In the genomic region with DNA sequence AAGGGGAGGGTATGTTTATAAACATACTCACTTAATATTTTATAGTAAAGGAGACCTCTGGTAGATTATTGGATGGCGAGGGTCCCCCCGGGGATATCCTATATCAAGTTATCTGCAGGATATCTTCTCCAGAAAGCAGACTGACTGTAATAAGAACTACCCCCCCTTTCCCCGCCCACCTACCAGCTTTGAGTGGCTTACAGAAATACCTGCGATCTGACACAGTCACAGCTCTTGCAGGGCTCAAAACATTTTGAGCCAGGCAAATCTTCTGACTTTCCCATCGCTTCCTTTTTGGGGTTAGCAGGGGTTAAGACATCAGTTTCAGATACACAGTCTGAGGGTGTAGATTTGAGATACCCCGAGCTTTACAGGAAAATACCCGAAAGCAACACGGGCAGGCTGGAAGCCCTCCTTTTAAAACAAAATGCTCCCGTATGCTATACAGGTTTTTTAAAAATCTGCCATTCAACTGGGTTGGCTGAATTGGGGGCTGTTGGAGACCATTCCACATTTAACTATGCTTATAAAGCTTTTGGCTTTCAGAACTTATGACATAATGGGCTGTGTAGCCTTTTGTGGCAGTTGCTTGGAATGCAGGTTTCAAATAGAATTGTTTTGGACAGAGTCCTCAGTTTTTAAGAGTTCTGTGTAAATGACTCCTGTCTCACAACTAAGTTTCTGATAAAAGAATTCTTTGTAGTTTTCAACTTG, we compare ENCODE assay signal across 8 mouse cellular contexts. TPM values are rescaled to one million over a fixed set of nuclear protein-coding genes. Genes with fewer than 3 reads are reported as not detected.
A peak's percentile ranks its signal among the peaks of the same experiment; 100 is the strongest.
DNase-seq lines count a peak whose midpoint lies in the region; ATAC-seq and TF ChIP-seq lines count a peak whose summit lies in the region.

No protein-coding gene starts in this region.

- TF ChIP-seq POLR2A in kidney, adult 2 months (IDR thresholded peaks at IDR 0.05; ENCODE audit: low read depth, low read length) = no peak
- TF ChIP-seq POLR2A in thymus, adult 2 months (IDR thresholded peaks at IDR 0.05; ENCODE audit: control insufficient read depth, extremely low read depth, insufficient read depth, low read length, poor library complexity) = no peak

- no peaks in the 10 kb centered on the region for H3K36me3 ChIP-seq in kidney, adult 2 months (ENCODE audit: control insufficient read depth, insufficient read depth, low read length)
- H3K36me3 ChIP-seq in heart, postnatal 0 days (replicated peaks; ENCODE audit: control insufficient read depth, insufficient read depth, low read length) = no peaks in the 10 kb centered on the region
- H3K36me3 ChIP-seq in lung, embryonic 15.5 days = no peaks in the 10 kb centered on the region
- no peaks in the 10 kb centered on the region for H3K36me3 ChIP-seq in thymus, adult 2 months (ENCODE audit: control insufficient read depth, insufficient read depth, low read length)

- H3K4me2 ChIP-seq in heart, postnatal 0 days (ENCODE audit: low read depth, low read length) = peak overlapping the region; percentile 90
- H3K4me2 ChIP-seq in lung, embryonic 15.5 days = peak overlapping the region; percentile 77

- no peak for TF ChIP-seq EP300 in heart, postnatal 0 days (IDR thresholded peaks at IDR 0.05; ENCODE audit: low read depth)

- TF ChIP-seq CTCF in kidney, adult 2 months (conservative IDR thresholded peaks at IDR 0.05; ENCODE audit: insufficient read depth, insufficient read length, low read depth, low read length) = no peak
- no peak for TF ChIP-seq CTCF in heart, postnatal 0 days (IDR thresholded peaks at IDR 0.05; ENCODE audit: low read depth)
- TF ChIP-seq CTCF in thymus, adult 2 months (IDR thresholded peaks at IDR 0.05; ENCODE audit: borderline replicate concordance, control insufficient read depth, extremely low read depth, insufficient read depth, low read length, poor library complexity) = no peak

- H3K9ac ChIP-seq in heart, postnatal 0 days (replicated peaks; ENCODE audit: low read depth, low read length) = peak overlapping the region; percentile 78
- H3K9ac ChIP-seq in lung, embryonic 15.5 days = peak overlapping the region; percentile 6; the same call in 1 of the 2 replicates

- peaks cover 4% of the 10 kb centered on the region; the same call in 1 of the 2 replicates for H3K4me1 ChIP-seq in kidney, adult 2 months (ENCODE audit: control insufficient read depth, insufficient read depth, low read length)
- H3K4me1 ChIP-seq in heart, postnatal 0 days (ENCODE audit: control insufficient read depth, insufficient read depth) = peaks cover 52% of the 10 kb centered on the region
- peaks cover 28% of the 10 kb centered on the region; the same call in 1 of the 2 replicates for H3K4me1 ChIP-seq in lung, embryonic 15.5 days
- peaks cover 12% of the 10 kb centered on the region for H3K4me1 ChIP-seq in thymus, adult 2 months (replicated peaks; ENCODE audit: control insufficient read depth, insufficient read depth, low read length)

- H3K27ac ChIP-seq in kidney, adult 2 months (ENCODE audit: insufficient read depth, low read depth, low read length) = no peak overlapping the region
- peak overlapping the region; percentile 95 for H3K27ac ChIP-seq in heart, postnatal 0 days (ENCODE audit: low read depth)
- H3K27ac ChIP-seq in lung, embryonic 15.5 days = no peak overlapping the region
- no peak overlapping the region for H3K27ac ChIP-seq in thymus, adult 2 months (ENCODE audit: control insufficient read depth, insufficient read depth, low read length)

- H3K9me3 ChIP-seq in heart, postnatal 0 days (replicated peaks; ENCODE audit: control insufficient read depth, low read length) = no peaks in the 10 kb centered on the region
- no peaks in the 10 kb centered on the region for H3K9me3 ChIP-seq in lung, embryonic 15.5 days

- DNase-seq in kidney, adult 9 months = peak; percentile 10
- no peak for DNase-seq in kidney, adult 2 months
- DNase-seq in brain, adult 2 months (ENCODE audit: low read depth, low spot score) = peak; percentile 66
- DNase-seq in heart, postnatal 0 days (ENCODE audit: low spot score) = no peak
- DNase-seq in thymus, adult 2 months = peak; percentile 44
- no peak for DNase-seq in gastrocnemius, postnatal 10 days

- no peak for ATAC-seq in heart, postnatal 0 days (ENCODE audit: insufficient read depth, low read depth)
- ATAC-seq in lung, embryonic 15.5 days (ENCODE audit: borderline replicate concordance, extremely low read depth, low FRiP score, low TSS enrichment) = no peak
- ATAC-seq in activated CD4-positive, CD25-positive, alpha-beta regulatory T cell, adult 4 months = no peak

- no peaks in the 10 kb centered on the region for H3K27me3 ChIP-seq in kidney, adult 2 months (replicated peaks; ENCODE audit: control insufficient read depth, insufficient read depth, low read length)
- no peaks in the 10 kb centered on the region for H3K27me3 ChIP-seq in heart, postnatal 0 days (ENCODE audit: control insufficient read depth, insufficient read depth, low read length)
- no peaks in the 10 kb centered on the region for H3K27me3 ChIP-seq in lung, embryonic 15.5 days
- no peaks in the 10 kb centered on the region for H3K27me3 ChIP-seq in thymus, adult 2 months (ENCODE audit: control insufficient read depth, insufficient read depth, low read length)

- 55% methylated on average over 9 of the region's 9 CpGs for WGBS in kidney, adult 2 months
- WGBS in heart, postnatal 0 days = 5% methylated on average over 9 of the region's 9 CpGs
- 9% methylated on average over 9 of the region's 9 CpGs for WGBS in lung, embryonic 15.5 days
- WGBS in thymus, adult 2 months = 4% methylated on average over 9 of the region's 9 CpGs

- H3K4me3 ChIP-seq in kidney, adult 2 months (ENCODE audit: insufficient read depth, low read depth, low read length) = no peak overlapping the region
- H3K4me3 ChIP-seq in heart, postnatal 0 days (ENCODE audit: low read depth, low read length) = peak overlapping the region; percentile 66
- H3K4me3 ChIP-seq in lung, embryonic 15.5 days = peak overlapping the region; percentile 91
- H3K4me3 ChIP-seq in thymus, adult 2 months (ENCODE audit: control insufficient read depth, insufficient read depth, low read length) = no peak overlapping the region

RNA-seq across cellular contexts. Expression of gene Frmd6, which starts 2.0 kb away (rescaled TPM):
- polyA plus RNA-seq in kidney, adult 2 months (2012; rRNA removed) = 6.4 and 6.8 TPM in 2 replicates
- 22.6 and 29.2 TPM in 2 replicates for total RNA-seq in heart, postnatal 0 days (2014; rRNA removed; ENCODE audit: low replicate concordance)
- 17.4 and 17.9 TPM in 2 replicates for polyA plus RNA-seq in heart, postnatal 0 days (2015; fragmentation: Nextera tagmentation; extraction: Ambion mirVana)
- polyA plus RNA-seq in lung, embryonic 15.5 days (2015; fragmentation: Nextera tagmentation; extraction: Ambion mirVana) = 33.5 and 34.9 TPM in 2 replicates
- 21.2 and 22.2 TPM in 2 replicates for polyA plus RNA-seq in thymus, adult 2 months (2012; rRNA removed)
- 10 to 100 TPM; 14.2 to 19.3 TPM for polyA plus RNA-seq in activated CD4-positive, CD25-positive, alpha-beta regulatory T cell, adult 4 months (2017; shearing (Covaris generic))
- total RNA-seq in gastrocnemius, postnatal 10 days (2021) = 10 to 100 TPM; 27.4 to 34.5 TPM

Comparison
In these comparisons a context has a peak if more than half of its experiments do, and no peak if none do; other contexts are left out.
1. DNase-seq: peak in kidney, adult 9 months (single experiment), brain, adult 2 months (single experiment) and thymus, adult 2 months (single experiment); none in kidney, adult 2 months (single experiment), heart, postnatal 0 days (single experiment) and gastrocnemius, postnatal 10 days (single experiment).
2. H3K4me3 ChIP-seq: peak in heart, postnatal 0 days (single experiment) and lung, embryonic 15.5 days (single experiment); none in kidney, adult 2 months (single experiment) and thymus, adult 2 months (single experiment).